Mouse (Mus musculus) frontal cortex, adult (tissue): Measurements from ENCODE around the gene Ripply3.
A peak's percentile ranks its signal among the peaks of the same experiment; 100 is the strongest.

Source experiments
- ATAC-seq: cut with Nextera tagmentation; 2 replicates; pipeline ENCODE4 v1.9.2; 2017; ENCODE audit warnings: mild to moderate bottlenecking, moderate library complexity, mixed read lengths; ENCODE audit not compliant: low TSS enrichment

Gene Ripply3

GRCm38 (mm10) chr16:94358091-94358490 lies 29.9 kb downstream of the Ripply3 start:
- ATAC-seq = no peak

GRCm38 (mm10) chr16:94360578-94361350 lies 32.5 kb downstream of the Ripply3 start:
- no peak for ATAC-seq

- peak; percentile 98 for ATAC-seq
Measured at GRCm38 (mm10) chr16:94362174-94362873, 34.1 kb downstream of the Ripply3 start.

GRCm38 (mm10) chr16:94363814-94364213 lies 35.6 kb downstream of the Ripply3 start:
- ATAC-seq = no peak

- no peak for ATAC-seq
Measured at GRCm38 (mm10) chr16:94365435-94365834, 37.2 kb downstream of the Ripply3 start.

- peak; percentile 3; the same call in 1 of the 2 replicates for ATAC-seq
Measured at GRCm38 (mm10) chr16:94369596-94370172, 41.5 kb downstream of the Ripply3 start.

GRCm38 (mm10) chr16:94370173-94370914 lies 42.1 kb downstream of the Ripply3 start, which contains the start of gene Ttc3:
Gene Ttc3, plus strand, starts transcription at chr16:94370618.
- ATAC-seq = peak; percentile 60

GRCm38 (mm10) chr16:94370915-94371300 lies 42.7 kb downstream of the Ripply3 start:
- ATAC-seq = peak; percentile 41

GRCm38 (mm10) chr16:94371301-94371931 lies 43.2 kb downstream of the Ripply3 start, which contains the start of gene Pigp:
Gene Pigp, minus strand, starts transcription at chr16:94371842.
- ATAC-seq = peak; percentile 26

GRCm38 (mm10) chr16:94379386-94379785 lies 51.2 kb downstream of the Ripply3 start:
- ATAC-seq = no peak

- ATAC-seq = no peak
Measured at GRCm38 (mm10) chr16:94383277-94383676, 55.1 kb downstream of the Ripply3 start.
